Mouse (Mus musculus) C2C12 (cell line): ENCODE measurements around the gene Mn1.

Experiments
- CTCF ChIP-seq: IDR thresholded peaks from one replicate; pipeline ENCODE4 v1.5.1; 2011; ENCODE audit not compliant: control insufficient read depth, insufficient read depth, insufficient read length
- USF1 ChIP-seq: IDR thresholded peaks from one replicate; pipeline ENCODE4 v1.6.1; 2011; ENCODE audit warnings: low read depth, mild to moderate bottlenecking, control low read depth, moderate library complexity

DNA sequence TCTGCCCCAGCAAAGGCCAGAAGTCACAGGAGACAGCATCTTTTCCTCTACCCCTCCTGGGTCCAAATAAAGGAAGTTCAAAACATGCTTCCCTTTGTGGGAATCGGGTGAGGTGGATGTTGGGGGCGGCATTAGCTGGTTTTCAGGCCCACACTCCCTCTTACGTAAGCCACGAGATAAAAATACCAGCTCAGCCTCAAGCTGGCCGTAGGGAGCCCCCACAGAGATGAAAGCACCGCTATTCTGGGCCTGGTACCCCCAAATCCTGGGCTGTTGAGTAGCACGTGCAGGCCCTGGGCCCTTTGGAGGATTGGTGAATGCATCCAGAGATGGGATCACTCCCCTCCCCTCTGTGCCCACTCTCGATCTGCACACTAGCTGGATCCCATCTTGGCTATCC is 32.5 kb downstream of the Mn1 start:
- TF ChIP-seq USF1 (no peak), CTCF (no peak)
